Mouse (Mus musculus) testis, postnatal 14 days (tissue): Measurements from ENCODE around the gene Sesn2.
"Not testable (repeated sequence)": the region's sequence is repeated elsewhere in the genome, so short reads cannot be mapped to it uniquely, and the experiment has no call there.

Experiments
- DNase-seq: peaks from one replicate; pipeline ENCODE4 v3.0.0; 2021; ENCODE audit warnings: low spot score

The Sesn2 gene

GRCm38 (mm10) chr4:132510352-132510798 lies at the start of gene Sesn2:
Sesn2 (minus strand) TSS chr4:132510501.
- peak; percentile 97 for DNase-seq

GRCm38 (mm10) chr4:132555550-132555949 lies 45.2 kb upstream of the Sesn2 start:
- not testable (repeated sequence) for DNase-seq

GRCm38 (mm10) chr4:132554653-132555052 lies 44.4 kb upstream of the Sesn2 start:
- DNase-seq, result no peak

GRCm38 (mm10) chr4:132554221-132554620 lies 43.9 kb upstream of the Sesn2 start:
- no peak for DNase-seq

GRCm38 (mm10) chr4:132545851-132546250 lies 35.5 kb upstream of the Sesn2 start:
- DNase-seq, result no peak

GRCm38 (mm10) chr4:132542724-132543123 lies 32.4 kb upstream of the Sesn2 start:
- DNase-seq, result no peak

- no peak for DNase-seq
Measured at GRCm38 (mm10) chr4:132541413-132541812, 31.1 kb upstream of the Sesn2 start.

GRCm38 (mm10) chr4:132539481-132539880 lies 29.2 kb upstream of the Sesn2 start:
- DNase-seq, result no peak

GRCm38 (mm10) chr4:132535406-132536121 lies 25.3 kb upstream of the Sesn2 start, which contains the start of gene Dnajc8:
Dnajc8 (plus strand) TSS chr4:132535550.
- peak; percentile 96 for DNase-seq

- peak; percentile 92 for DNase-seq
Measured at GRCm38 (mm10) chr4:132532981-132533916, 22.9 kb upstream of the Sesn2 start, which contains the start of gene Atpif1. Atpif1 (minus strand) TSS chr4:132533659.

GRCm38 (mm10) chr4:132532496-132532895 lies 22.2 kb upstream of the Sesn2 start:
- DNase-seq, result peak; percentile 51

- no peak for DNase-seq
Measured at GRCm38 (mm10) chr4:132530033-132530804, 19.9 kb upstream of the Sesn2 start.

GRCm38 (mm10) chr4:132529344-132529743 lies 19.0 kb upstream of the Sesn2 start:
- DNase-seq, result no peak

- DNase-seq, result no peak
Measured at GRCm38 (mm10) chr4:132527917-132528522, 17.7 kb upstream of the Sesn2 start.

- DNase-seq, result no peak
Measured at GRCm38 (mm10) chr4:132526678-132527077, 16.4 kb upstream of the Sesn2 start.

- DNase-seq, result peak; percentile 40
Measured at GRCm38 (mm10) chr4:132524808-132525207, 14.5 kb upstream of the Sesn2 start.

- peak; percentile 64 for DNase-seq
Measured at GRCm38 (mm10) chr4:132524321-132524741, 14.0 kb upstream of the Sesn2 start.

GRCm38 (mm10) chr4:132519188-132519587 lies 8.9 kb upstream of the Sesn2 start:
- no peak for DNase-seq

GRCm38 (mm10) chr4:132518066-132518465 lies 7.8 kb upstream of the Sesn2 start:
- no peak for DNase-seq

GRCm38 (mm10) chr4:132515369-132516155 lies 5.3 kb upstream of the Sesn2 start:
- peak; percentile 95 for DNase-seq
